Mouse (Mus musculus) C2C12 (cell line): ENCODE data around the gene Clk2. TPM values are rescaled to one million over a fixed set of nuclear protein-coding genes. Genes with fewer than 3 reads are reported as not detected.
A peak's percentile ranks its signal among the peaks of the same experiment; 100 is the strongest.

Experiments
- H3K27me3 ChIP-seq: one replicate; pipeline ENCODE4 v1.6.1; 2011; ENCODE audit not compliant: control insufficient read depth, insufficient read depth, insufficient read length
- H3K36me3 ChIP-seq: one replicate; pipeline ENCODE4 v1.6.1; 2011; ENCODE audit not compliant: control insufficient read depth, insufficient read depth
- H3K4me3 ChIP-seq: one replicate; pipeline ENCODE4 v1.5.1; 2011; ENCODE audit warnings: mild to moderate bottlenecking, control low read depth; ENCODE audit not compliant: poor library complexity, insufficient read depth, severe bottlenecking
- H3K79me2 ChIP-seq: one replicate; pipeline ENCODE4 v1.6.1; 2011; ENCODE audit not compliant: control insufficient read depth, insufficient read depth
- H3K79me3 ChIP-seq: one replicate; pipeline ENCODE4 v1.6.1; 2011; ENCODE audit warnings: low read depth, control low read depth
- H3ac ChIP-seq: one replicate; pipeline ENCODE3; 2011; ENCODE audit warnings: low read depth; ENCODE audit not compliant: control insufficient read depth, insufficient read length
- CEBPB ChIP-seq: IDR thresholded peaks from one replicate; pipeline ENCODE4 v1.6.1; 2011; ENCODE audit warnings: low read depth, mild to moderate bottlenecking, control low read depth, moderate library complexity
- CTCF ChIP-seq: IDR thresholded peaks from one replicate; pipeline ENCODE4 v1.5.1; 2011; ENCODE audit not compliant: control insufficient read depth, insufficient read depth, insufficient read length
- FOSL1 ChIP-seq: IDR thresholded peaks from one replicate; pipeline ENCODE4 v1.8.0; 2011; ENCODE audit warnings: mild to moderate bottlenecking, low read length; ENCODE audit not compliant: poor library complexity, insufficient read depth, severe bottlenecking
- MAX ChIP-seq: IDR thresholded peaks from one replicate; pipeline ENCODE4 v1.6.1; 2011; ENCODE audit warnings: mild to moderate bottlenecking, control low read depth
- MYOD1 ChIP-seq: IDR thresholded peaks from one replicate; pipeline ENCODE4 v1.6.1; 2011; ENCODE audit warnings: low read depth; ENCODE audit not compliant: control insufficient read depth, insufficient read length
- MYOG ChIP-seq: IDR thresholded peaks from one replicate; pipeline ENCODE4 v1.6.1; 2011; ENCODE audit not compliant: control insufficient read depth, insufficient read length; ENCODE audit errors: extremely low read depth
- USF1 ChIP-seq: IDR thresholded peaks from one replicate; pipeline ENCODE4 v1.6.1; 2011; ENCODE audit warnings: low read depth, mild to moderate bottlenecking, control low read depth, moderate library complexity
- polyA plus RNA-seq: library from polyadenylated mRNA; unstranded; fragments of >200 nt; fragmentation: generic; extraction: Trizol; gene quantifications from one replicate; pipeline ENCODE4 v1.2.1, GENCODE M21; 2012; ENCODE audit warnings: missing spikeins

The Clk2 gene
- polyA plus RNA-seq, 1 experiment: 14.5 TPM

- Histone ChIP-seq H3K4me3 (no peak overlapping the region), H3K36me3 (peaks cover 79% of the 10 kb centered on the region)
- TF ChIP-seq CTCF: no peak
- no peak for TF ChIP-seq USF1
- TF ChIP-seq MAX: no peak
- TF ChIP-seq MYOD1: no peak
- no peak for TF ChIP-seq MYOG
- no peak for TF ChIP-seq CEBPB
- TF ChIP-seq FOSL1: no peak
These were observed 11.8 kb downstream of the Clk2 start for GRCm38 (mm10) chr3:89176421-89176820.

GRCm38 (mm10) chr3:89177242-89178106, 12.9 kb downstream of the Clk2 start, which contains the start of gene Scamp3:
Gene Scamp3 (plus strand): TSS chr3:89177473.
- H3K79me2 ChIP-seq: peaks cover 22% of the 10 kb centered on the region
- peaks cover 13% of the 10 kb centered on the region for H3K79me3 ChIP-seq
- peak; percentile 83 for TF ChIP-seq MAX
- TF ChIP-seq MYOD1: no peak
- TF ChIP-seq CEBPB: no peak
- TF ChIP-seq CTCF: no peak
- peak; percentile 100 for TF ChIP-seq USF1
- no peak for TF ChIP-seq MYOG
- no peak for TF ChIP-seq FOSL1
- H3K4me3 ChIP-seq: peak within 1 kb of the TSS; percentile 76
- H3ac ChIP-seq: peak within 1 kb of the TSS; percentile 85
- H3K36me3 ChIP-seq: peaks cover 77% of the 10 kb centered on the region
- H3K27me3 ChIP-seq: no peaks in the 10 kb centered on the region

More at GRCm38 (mm10) chr3:89176421-89176820, 11.8 kb downstream of the Clk2 start:
- H3K79me3 ChIP-seq: peaks cover 13% of the 10 kb centered on the region
- no peaks in the 10 kb centered on the region for H3K27me3 ChIP-seq
- no peak overlapping the region for H3ac ChIP-seq
- H3K79me2 ChIP-seq: peaks cover 22% of the 10 kb centered on the region

- Histone ChIP-seq H3K79me3 (peaks cover 13% of the 10 kb centered on the region), H3K36me3 (peaks cover 71% of the 10 kb centered on the region), H3K79me2 (peaks cover 22% of the 10 kb centered on the region), H3ac (peak overlapping the region; percentile 85), H3K27me3 (no peaks in the 10 kb centered on the region), H3K4me3 (peak overlapping the region; percentile 76)
- TF ChIP-seq CEBPB (no peak), FOSL1 (no peak), MAX (no peak), CTCF (no peak), MYOG (no peak), MYOD1 (no peak), USF1 (no peak)
These were observed 13.5 kb downstream of the Clk2 start for GRCm38 (mm10) chr3:89178107-89178385.

GRCm38 (mm10) chr3:89179056-89179455, 14.5 kb downstream of the Clk2 start:
- Histone ChIP-seq H3K27me3 (no peaks in the 10 kb centered on the region), H3K79me2 (peaks cover 22% of the 10 kb centered on the region), H3K36me3 (peaks cover 61% of the 10 kb centered on the region), H3K79me3 (peaks cover 13% of the 10 kb centered on the region), H3ac (no peak overlapping the region), H3K4me3 (no peak overlapping the region)
- TF ChIP-seq USF1: no peak
- no peak for TF ChIP-seq CEBPB
- no peak for TF ChIP-seq MAX
- no peak for TF ChIP-seq FOSL1
- no peak for TF ChIP-seq MYOD1
- no peak for TF ChIP-seq MYOG
- TF ChIP-seq CTCF: no peak

- Histone ChIP-seq H3K4me3 (no peak overlapping the region), H3K27me3 (no peaks in the 10 kb centered on the region), H3K79me2 (peaks cover 22% of the 10 kb centered on the region), H3ac (no peak overlapping the region), H3K36me3 (peaks cover 34% of the 10 kb centered on the region), H3K79me3 (peaks cover 13% of the 10 kb centered on the region)
- TF ChIP-seq FOSL1 (no peak), CEBPB (no peak), MYOG (no peak), MYOD1 (no peak)
These were observed 17.3 kb downstream of the Clk2 start for GRCm38 (mm10) chr3:89181749-89182500.
